Mouse (Mus musculus): ENCODE measurements around the gene Olfr473. TPM values are rescaled to one million over a fixed set of nuclear protein-coding genes. Genes with fewer than 3 reads are reported as not detected.
"Not testable (repeated sequence)": the region's sequence is repeated elsewhere in the genome, so short reads cannot be mapped to it uniquely, and the experiment has no call there.

The Olfr473 gene
- not detected in 2 replicates for polyA plus RNA-seq (2014; fragmentation: Nextera tagmentation; extraction: Ambion mirVana)

GRCm38 (mm10) chr7:107930146-107930545 lies at the start of gene Olfr473:
Gene Olfr473 (plus strand): TSS chr7:107930446.
- Histone ChIP-seq H3K4me3 (ENCODE audit: low read depth, low read length) (no peak within 1 kb of the TSS), H3K4me2 (no peak within 1 kb of the TSS), H3K4me1 (ENCODE audit: control insufficient read depth, insufficient read depth, low read length) (no peaks in the 10 kb centered on the region), H3K9ac (ENCODE audit: low read depth, low read length) (no peak within 1 kb of the TSS), H3K27me3 (ENCODE audit: control insufficient read depth, insufficient read depth, low read length) (no peaks in the 10 kb centered on the region), H3K36me3 (ENCODE audit: control insufficient read depth, insufficient read depth, low read length) (no peaks in the 10 kb centered on the region), H3K27ac (ENCODE audit: low read depth, low read length) (no peak within 1 kb of the TSS), H3K9me3 (replicated peaks; ENCODE audit: control insufficient read depth, low read length) (no peaks in the 10 kb centered on the region)
- 89% methylated on average over 1 of the region's 1 CpGs for WGBS (ENCODE audit: insufficient replicate concordance)
- no peak for ATAC-seq (replicated peaks; ENCODE audit: insufficient number of reproducible peaks, low FRiP score, low TSS enrichment)

GRCm38 (mm10) chr7:107897602-107898001 lies 32.6 kb upstream of the Olfr473 start, which contains the start of gene Olfr472:
Gene Olfr472 (plus strand): TSS chr7:107897902.
- H3K4me2 ChIP-seq: no peak within 1 kb of the TSS
- no peak within 1 kb of the TSS for H3K9ac ChIP-seq (ENCODE audit: low read depth, low read length)
- ATAC-seq (replicated peaks; ENCODE audit: insufficient number of reproducible peaks, low FRiP score, low TSS enrichment): no peak
- no peaks in the 10 kb centered on the region for H3K27me3 ChIP-seq (ENCODE audit: control insufficient read depth, insufficient read depth, low read length)
- H3K27ac ChIP-seq (ENCODE audit: low read depth, low read length): no peak within 1 kb of the TSS
- H3K4me3 ChIP-seq (ENCODE audit: low read depth, low read length): no peak within 1 kb of the TSS
- no peaks in the 10 kb centered on the region for H3K36me3 ChIP-seq (ENCODE audit: control insufficient read depth, insufficient read depth, low read length)
- H3K4me1 ChIP-seq (ENCODE audit: control insufficient read depth, insufficient read depth, low read length): no peaks in the 10 kb centered on the region
- H3K9me3 ChIP-seq (replicated peaks; ENCODE audit: control insufficient read depth, low read length): no peaks in the 10 kb centered on the region

- not testable (repeated sequence) for H3K9ac ChIP-seq (ENCODE audit: low read depth, low read length); H3K4me1 ChIP-seq (ENCODE audit: control insufficient read depth, insufficient read depth, low read length); H3K4me3 ChIP-seq (ENCODE audit: low read depth, low read length); H3K36me3 ChIP-seq (ENCODE audit: control insufficient read depth, insufficient read depth, low read length); H3K4me2 ChIP-seq; H3K27ac ChIP-seq (ENCODE audit: low read depth, low read length); H3K9me3 ChIP-seq (replicated peaks; ENCODE audit: control insufficient read depth, low read length); ATAC-seq (replicated peaks; ENCODE audit: insufficient number of reproducible peaks, low FRiP score, low TSS enrichment); H3K27me3 ChIP-seq (ENCODE audit: control insufficient read depth, insufficient read depth, low read length)
- 93% methylated on average over 12 of the region's 12 CpGs for WGBS (ENCODE audit: insufficient replicate concordance)
Observed at GRCm38 (mm10) chr7:107952539-107952938, 22.3 kb downstream of the Olfr473 start.

GRCm38 (mm10) chr7:107954343-107954742 lies 24.1 kb downstream of the Olfr473 start, which contains the start of gene Olfr474:
Gene Olfr474 (plus strand): TSS chr7:107954643.
- no peak for ATAC-seq (replicated peaks; ENCODE audit: insufficient number of reproducible peaks, low FRiP score, low TSS enrichment)
- H3K27ac ChIP-seq (ENCODE audit: low read depth, low read length): no peak within 1 kb of the TSS
- no peaks in the 10 kb centered on the region for H3K27me3 ChIP-seq (ENCODE audit: control insufficient read depth, insufficient read depth, low read length)
- H3K36me3 ChIP-seq (ENCODE audit: control insufficient read depth, insufficient read depth, low read length): no peaks in the 10 kb centered on the region
- no peaks in the 10 kb centered on the region for H3K4me1 ChIP-seq (ENCODE audit: control insufficient read depth, insufficient read depth, low read length)
- WGBS (ENCODE audit: insufficient replicate concordance): 77% methylated on average over 1 of the region's 1 CpGs
- no peak within 1 kb of the TSS for H3K9ac ChIP-seq (ENCODE audit: low read depth, low read length)
- no peaks in the 10 kb centered on the region for H3K9me3 ChIP-seq (replicated peaks; ENCODE audit: control insufficient read depth, low read length)
- H3K4me3 ChIP-seq (ENCODE audit: low read depth, low read length): no peak within 1 kb of the TSS
- no peak within 1 kb of the TSS for H3K4me2 ChIP-seq

GRCm38 (mm10) chr7:107964503-107964902 lies 34.3 kb downstream of the Olfr473 start, which contains the start of gene Olfr476:
Gene Olfr476 (plus strand): TSS chr7:107964803.
- 48% methylated on average over 1 of the region's 1 CpGs for WGBS (ENCODE audit: insufficient replicate concordance)
- H3K4me2 ChIP-seq: no peak within 1 kb of the TSS
- no peaks in the 10 kb centered on the region for H3K9me3 ChIP-seq (replicated peaks; ENCODE audit: control insufficient read depth, low read length)
- H3K4me1 ChIP-seq (ENCODE audit: control insufficient read depth, insufficient read depth, low read length): no peaks in the 10 kb centered on the region
- no peak within 1 kb of the TSS for H3K9ac ChIP-seq (ENCODE audit: low read depth, low read length)
- no peaks in the 10 kb centered on the region for H3K27me3 ChIP-seq (ENCODE audit: control insufficient read depth, insufficient read depth, low read length)
- H3K27ac ChIP-seq (ENCODE audit: low read depth, low read length): no peak within 1 kb of the TSS
- no peak within 1 kb of the TSS for H3K4me3 ChIP-seq (ENCODE audit: low read depth, low read length)
- H3K36me3 ChIP-seq (ENCODE audit: control insufficient read depth, insufficient read depth, low read length): no peaks in the 10 kb centered on the region
- ATAC-seq (replicated peaks; ENCODE audit: insufficient number of reproducible peaks, low FRiP score, low TSS enrichment): no peak

Other genes with a start within 250 kb of the Olfr473 start
- 0.76 and 1.2 TPM in 2 replicates for gene Cyb5r2, start 172.4 kb upstream of the Olfr473 start, polyA plus RNA-seq (2014; fragmentation: Nextera tagmentation; extraction: Ambion mirVana)
- not detected in 2 replicates for gene Ovch2, start 129.2 kb upstream of the Olfr473 start, polyA plus RNA-seq (2014; fragmentation: Nextera tagmentation; extraction: Ambion mirVana)
- gene Olfr467, start 118.2 kb upstream of the Olfr473 start, polyA plus RNA-seq (2014; fragmentation: Nextera tagmentation; extraction: Ambion mirVana): not detected in 2 replicates
- not detected in 2 replicates for gene Olfr469, start 104.9 kb upstream of the Olfr473 start, polyA plus RNA-seq (2014; fragmentation: Nextera tagmentation; extraction: Ambion mirVana)
- not detected in 2 replicates for gene Olfr470, start 83.0 kb upstream of the Olfr473 start, polyA plus RNA-seq (2014; fragmentation: Nextera tagmentation; extraction: Ambion mirVana)
- gene Olfr472, start 32.5 kb upstream of the Olfr473 start, polyA plus RNA-seq (2014; fragmentation: Nextera tagmentation; extraction: Ambion mirVana): not detected in 2 replicates
- not detected in 2 replicates for gene Olfr474, start 24.2 kb downstream of the Olfr473 start, polyA plus RNA-seq (2014; fragmentation: Nextera tagmentation; extraction: Ambion mirVana)
- not detected in 2 replicates for gene Olfr476, start 34.4 kb downstream of the Olfr473 start, polyA plus RNA-seq (2014; fragmentation: Nextera tagmentation; extraction: Ambion mirVana)
- not detected in 2 replicates for gene Olfr477, start 56.2 kb downstream of the Olfr473 start, polyA plus RNA-seq (2014; fragmentation: Nextera tagmentation; extraction: Ambion mirVana)
- not detected in 2 replicates for gene Olfr478, start 103.5 kb downstream of the Olfr473 start, polyA plus RNA-seq (2014; fragmentation: Nextera tagmentation; extraction: Ambion mirVana)
- not detected in 2 replicates for gene Olfr479, start 120.2 kb downstream of the Olfr473 start, polyA plus RNA-seq (2014; fragmentation: Nextera tagmentation; extraction: Ambion mirVana)
- not detected in 2 replicates for gene Olfr480, start 136.9 kb downstream of the Olfr473 start, polyA plus RNA-seq (2014; fragmentation: Nextera tagmentation; extraction: Ambion mirVana)
- gene Olfr481, start 149.4 kb downstream of the Olfr473 start, polyA plus RNA-seq (2014; fragmentation: Nextera tagmentation; extraction: Ambion mirVana): not detected in 2 replicates
- gene Olfr482, start 167.1 kb downstream of the Olfr473 start, polyA plus RNA-seq (2014; fragmentation: Nextera tagmentation; extraction: Ambion mirVana): not detected in 2 replicates
- not detected in 2 replicates for gene Olfr483, start 170.4 kb downstream of the Olfr473 start, polyA plus RNA-seq (2014; fragmentation: Nextera tagmentation; extraction: Ambion mirVana)
- gene Olfr484, start 197.0 kb downstream of the Olfr473 start, polyA plus RNA-seq (2014; fragmentation: Nextera tagmentation; extraction: Ambion mirVana): not detected in 2 replicates
- not detected in 2 replicates for gene Olfr485, start 229.4 kb downstream of the Olfr473 start, polyA plus RNA-seq (2014; fragmentation: Nextera tagmentation; extraction: Ambion mirVana)
- not detected in 2 replicates for gene Olfr486, start 242.3 kb downstream of the Olfr473 start, polyA plus RNA-seq (2014; fragmentation: Nextera tagmentation; extraction: Ambion mirVana)